Mouse (Mus musculus) forebrain, embryonic 12.5 days (tissue): ENCODE measurements around the gene Mpp6. TPM values are rescaled to one million over a fixed set of nuclear protein-coding genes. Genes with fewer than 3 reads are reported as not detected.

Experiments
- ATAC-seq: fragments of 200-750 bp; cut with Nextera tagmentation; 2 replicates; pipeline ENCODE4 v1.8.0; 2017; ENCODE audit warnings: moderate TSS enrichment; ENCODE audit not compliant: low FRiP score
- H3K27ac ChIP-seq: fragments of 300-500 bp; sonication (generic); 2 replicates; pipeline ENCODE4 v1.5.1; 2016; ENCODE audit warnings: mild to moderate bottlenecking
- H3K27me3 ChIP-seq: fragments of 300-500 bp; sonication (generic); 2 replicates; pipeline ENCODE4 v1.6.1; 2016; ENCODE audit warnings: mild to moderate bottlenecking
- H3K36me3 ChIP-seq: fragments of 300-500 bp; sonication (generic); replicated peaks from 2 replicates; pipeline ENCODE4 v1.6.1; 2016; ENCODE audit warnings: mild to moderate bottlenecking
- H3K4me1 ChIP-seq: fragments of 300-500 bp; sonication (generic); 2 replicates; pipeline ENCODE4 v1.6.1; 2016
- H3K4me2 ChIP-seq: fragments of 300-500 bp; sonication (generic); 2 replicates; pipeline ENCODE4 v1.6.1; 2016; ENCODE audit warnings: mild to moderate bottlenecking, moderate library complexity
- H3K4me3 ChIP-seq: fragments of 300-500 bp; sonication (generic); replicated peaks from 2 replicates; pipeline ENCODE4 v1.5.1; 2016; ENCODE audit warnings: mild to moderate bottlenecking
- H3K9ac ChIP-seq: fragments of 300-500 bp; sonication (generic); 2 replicates; pipeline ENCODE4 v1.6.1; 2016; ENCODE audit warnings: mild to moderate bottlenecking
- H3K9me3 ChIP-seq: fragments of 300-500 bp; sonication (generic); 2 replicates; pipeline ENCODE4 v1.6.1; 2016
- WGBS: fragments of 180-500 bp; shearing (Covaris S2); methylation state at CpG from one replicate; pipeline ENCODE4 v1.1.7; 2016; 5-methylcytosine and 5-hydroxymethylcytosine counted together
- polyA plus RNA-seq: library from polyadenylated mRNA; unstranded; fragments of >200 nt; fragmentation: Nextera tagmentation; extraction: Ambion mirVana; gene quantifications from 2 replicates; pipeline ENCODE4 v1.2.1, GENCODE M21; 2016

Gene Mpp6
- polyA plus RNA-seq, 1 experiment from 2014 or later = 83.6 TPM

GRCm38 (mm10) chr6:50214711-50215372 is 104.8 kb downstream of the Mpp6 start:
- no peaks in the 10 kb centered on the region for H3K4me1 ChIP-seq
- H3K36me3 ChIP-seq = no peaks in the 10 kb centered on the region
- no peaks in the 10 kb centered on the region for H3K27me3 ChIP-seq
- H3K4me2 ChIP-seq = no peak overlapping the region
- H3K4me3 ChIP-seq = no peak overlapping the region
- ATAC-seq = no peak
- no peaks in the 10 kb centered on the region for H3K9me3 ChIP-seq
- H3K27ac ChIP-seq = no peak overlapping the region
- WGBS = 59% methylated on average over 2 of the region's 2 CpGs
- no peak overlapping the region for H3K9ac ChIP-seq

GRCm38 (mm10) chr6:50215373-50215745 is 105.3 kb downstream of the Mpp6 start:
- H3K36me3 ChIP-seq = no peaks in the 10 kb centered on the region
- no peak overlapping the region for H3K4me2 ChIP-seq
- H3K9ac ChIP-seq = no peak overlapping the region
- ATAC-seq = no peak
- H3K4me1 ChIP-seq = no peaks in the 10 kb centered on the region
- no peak overlapping the region for H3K27ac ChIP-seq
- WGBS = 78% methylated on average over 2 of the region's 2 CpGs
- no peaks in the 10 kb centered on the region for H3K9me3 ChIP-seq
- H3K4me3 ChIP-seq = no peak overlapping the region
- H3K27me3 ChIP-seq = no peaks in the 10 kb centered on the region

- H3K4me2 ChIP-seq = no peak overlapping the region
- no peaks in the 10 kb centered on the region for H3K36me3 ChIP-seq
- ATAC-seq = no peak
- H3K9ac ChIP-seq = no peak overlapping the region
- H3K27ac ChIP-seq = no peak overlapping the region
- no peaks in the 10 kb centered on the region for H3K27me3 ChIP-seq
- no peak overlapping the region for H3K4me3 ChIP-seq
- no peaks in the 10 kb centered on the region for H3K4me1 ChIP-seq
- no peaks in the 10 kb centered on the region for H3K9me3 ChIP-seq
- WGBS = 91% methylated on average over 4 of the region's 4 CpGs
Observed at GRCm38 (mm10) chr6:50215986-50216385, 105.9 kb downstream of the Mpp6 start.

- Histone ChIP-seq H3K36me3 (no peaks in the 10 kb centered on the region), H3K4me2 (no peak overlapping the region), H3K9me3 (no peaks in the 10 kb centered on the region), H3K27me3 (no peaks in the 10 kb centered on the region), H3K4me1 (no peaks in the 10 kb centered on the region), H3K27ac (no peak overlapping the region), H3K4me3 (no peak overlapping the region), H3K9ac (no peak overlapping the region)
- no peak for ATAC-seq
- 73% methylated on average over 3 of the region's 3 CpGs for WGBS
Observed at GRCm38 (mm10) chr6:50218628-50219027, 108.6 kb downstream of the Mpp6 start.

GRCm38 (mm10) chr6:50219066-50219465 is 109.0 kb downstream of the Mpp6 start:
- Histone ChIP-seq H3K27ac (no peak overlapping the region), H3K4me3 (no peak overlapping the region), H3K4me2 (no peak overlapping the region), H3K36me3 (no peaks in the 10 kb centered on the region), H3K4me1 (no peaks in the 10 kb centered on the region), H3K9ac (no peak overlapping the region), H3K9me3 (no peaks in the 10 kb centered on the region), H3K27me3 (no peaks in the 10 kb centered on the region)
- WGBS = 89% methylated on average over 6 of the region's 6 CpGs
- no peak for ATAC-seq

GRCm38 (mm10) chr6:50220863-50221262 is 110.8 kb downstream of the Mpp6 start:
- Histone ChIP-seq H3K4me2 (no peak overlapping the region), H3K4me1 (no peaks in the 10 kb centered on the region), H3K36me3 (no peaks in the 10 kb centered on the region), H3K9me3 (no peaks in the 10 kb centered on the region), H3K27ac (no peak overlapping the region), H3K9ac (no peak overlapping the region), H3K4me3 (no peak overlapping the region), H3K27me3 (no peaks in the 10 kb centered on the region)
- ATAC-seq = no peak
- whole genome bisulfite sequencing = 57% methylated on average over 6 of the region's 6 CpGs

- H3K4me3 ChIP-seq = no peak overlapping the region
- no peak for ATAC-seq
- H3K27me3 ChIP-seq = no peaks in the 10 kb centered on the region
- no peak overlapping the region for H3K4me2 ChIP-seq
- H3K27ac ChIP-seq = no peak overlapping the region
- WGBS = 82% methylated on average over 5 of the region's 5 CpGs
- no peaks in the 10 kb centered on the region for H3K4me1 ChIP-seq
- H3K9me3 ChIP-seq = no peaks in the 10 kb centered on the region
- no peak overlapping the region for H3K9ac ChIP-seq
- H3K36me3 ChIP-seq = no peaks in the 10 kb centered on the region
Observed at GRCm38 (mm10) chr6:50222351-50222750, 112.3 kb downstream of the Mpp6 start.

- Histone ChIP-seq H3K4me1 (no peaks in the 10 kb centered on the region), H3K27ac (no peak overlapping the region), H3K4me2 (no peak overlapping the region), H3K36me3 (no peaks in the 10 kb centered on the region), H3K27me3 (no peaks in the 10 kb centered on the region), H3K4me3 (no peak overlapping the region), H3K9me3 (no peaks in the 10 kb centered on the region), H3K9ac (no peak overlapping the region)
- no peak for ATAC-seq
- WGBS = 77% methylated on average over 5 of the region's 5 CpGs
Observed at GRCm38 (mm10) chr6:50222986-50223385, 112.9 kb downstream of the Mpp6 start.

GRCm38 (mm10) chr6:50223606-50224005 is 113.6 kb downstream of the Mpp6 start:
- H3K4me2 ChIP-seq = no peak overlapping the region
- whole genome bisulfite sequencing = 89% methylated on average over 4 of the region's 4 CpGs

GRCm38 (mm10) chr6:50225232-50225631 is 115.2 kb downstream of the Mpp6 start:
- Histone ChIP-seq H3K4me2 (no peak overlapping the region), H3K27ac (no peak overlapping the region), H3K9ac (no peak overlapping the region), H3K9me3 (no peaks in the 10 kb centered on the region), H3K4me3 (no peak overlapping the region), H3K27me3 (no peaks in the 10 kb centered on the region), H3K4me1 (no peaks in the 10 kb centered on the region), H3K36me3 (no peaks in the 10 kb centered on the region)
- no peak for ATAC-seq
- WGBS = 95% methylated on average over 5 of the region's 5 CpGs

More at GRCm38 (mm10) chr6:50223606-50224005, 113.6 kb downstream of the Mpp6 start:
- Histone ChIP-seq H3K9ac (no peak overlapping the region), H3K27ac (no peak overlapping the region), H3K36me3 (no peaks in the 10 kb centered on the region), H3K4me1 (no peaks in the 10 kb centered on the region), H3K4me3 (no peak overlapping the region), H3K27me3 (no peaks in the 10 kb centered on the region), H3K9me3 (no peaks in the 10 kb centered on the region)
- no peak for ATAC-seq

GRCm38 (mm10) chr6:50228180-50228579 is 118.1 kb downstream of the Mpp6 start:
- 88% methylated on average over 5 of the region's 5 CpGs for WGBS
- ATAC-seq = no peak
- H3K27me3 ChIP-seq = no peaks in the 10 kb centered on the region

GRCm38 (mm10) chr6:50231288-50231687 is 121.2 kb downstream of the Mpp6 start:
- no peak overlapping the region for H3K4me2 ChIP-seq
- H3K27me3 ChIP-seq = no peaks in the 10 kb centered on the region
- H3K4me1 ChIP-seq = no peaks in the 10 kb centered on the region
- no peak overlapping the region for H3K4me3 ChIP-seq
- no peak overlapping the region for H3K9ac ChIP-seq
- WGBS = 88% methylated on average over 5 of the region's 5 CpGs
- no peaks in the 10 kb centered on the region for H3K9me3 ChIP-seq
- H3K36me3 ChIP-seq = no peaks in the 10 kb centered on the region
- no peak for ATAC-seq
- H3K27ac ChIP-seq = no peak overlapping the region

More at GRCm38 (mm10) chr6:50228180-50228579, 118.1 kb downstream of the Mpp6 start:
- Histone ChIP-seq H3K4me1 (no peaks in the 10 kb centered on the region), H3K9ac (no peak overlapping the region), H3K27ac (no peak overlapping the region), H3K4me2 (no peak overlapping the region), H3K4me3 (no peak overlapping the region), H3K36me3 (no peaks in the 10 kb centered on the region), H3K9me3 (no peaks in the 10 kb centered on the region)

GRCm38 (mm10) chr6:50232984-50233383 is 122.9 kb downstream of the Mpp6 start:
- Histone ChIP-seq H3K4me2 (no peak overlapping the region), H3K27ac (no peak overlapping the region), H3K9me3 (no peaks in the 10 kb centered on the region), H3K4me3 (no peak overlapping the region), H3K9ac (no peak overlapping the region), H3K4me1 (no peaks in the 10 kb centered on the region), H3K27me3 (no peaks in the 10 kb centered on the region), H3K36me3 (no peaks in the 10 kb centered on the region)
- WGBS = 47% methylated on average over 1 of the region's 1 CpGs
- ATAC-seq = no peak
